Mouse (Mus musculus) C2C12 (cell line): Measurements from ENCODE around the gene Sdr9c7.

Experiments used
- CEBPB ChIP-seq: IDR thresholded peaks from one replicate; pipeline ENCODE4 v1.6.1; 2011; ENCODE audit warnings: low read depth, mild to moderate bottlenecking, control low read depth, moderate library complexity
- CTCF ChIP-seq: IDR thresholded peaks from one replicate; pipeline ENCODE4 v1.5.1; 2011; ENCODE audit not compliant: control insufficient read depth, insufficient read depth, insufficient read length
- FOSL1 ChIP-seq: IDR thresholded peaks from one replicate; pipeline ENCODE4 v1.8.0; 2011; ENCODE audit warnings: mild to moderate bottlenecking, low read length; ENCODE audit not compliant: poor library complexity, insufficient read depth, severe bottlenecking
- MAX ChIP-seq: IDR thresholded peaks from one replicate; pipeline ENCODE4 v1.6.1; 2011; ENCODE audit warnings: mild to moderate bottlenecking, control low read depth
- MYOD1 ChIP-seq: IDR thresholded peaks from one replicate; pipeline ENCODE4 v1.6.1; 2011; ENCODE audit warnings: low read depth; ENCODE audit not compliant: control insufficient read depth, insufficient read length
- MYOG ChIP-seq: IDR thresholded peaks from one replicate; pipeline ENCODE4 v1.6.1; 2011; ENCODE audit not compliant: control insufficient read depth, insufficient read length; ENCODE audit errors: extremely low read depth
- USF1 ChIP-seq: IDR thresholded peaks from one replicate; pipeline ENCODE4 v1.6.1; 2011; ENCODE audit warnings: low read depth, mild to moderate bottlenecking, control low read depth, moderate library complexity

GRCm38 (mm10) chr10:127897506-127897905 is 812 bp upstream of the Sdr9c7 start:
- TF ChIP-seq CTCF = no peak
- no peak for TF ChIP-seq USF1
- no peak for TF ChIP-seq MAX
- no peak for TF ChIP-seq MYOG
- no peak for TF ChIP-seq CEBPB
- TF ChIP-seq MYOD1 = no peak
- TF ChIP-seq FOSL1 = no peak
